Mouse (Mus musculus): ENCODE measurements around the gene Nrp2. TPM values are rescaled to one million over a fixed set of nuclear protein-coding genes. Genes with fewer than 3 reads are reported as not detected.

The Nrp2 gene
- polyA plus RNA-seq, 1 experiment from 2014 or later: 6.2 TPM

DNA sequence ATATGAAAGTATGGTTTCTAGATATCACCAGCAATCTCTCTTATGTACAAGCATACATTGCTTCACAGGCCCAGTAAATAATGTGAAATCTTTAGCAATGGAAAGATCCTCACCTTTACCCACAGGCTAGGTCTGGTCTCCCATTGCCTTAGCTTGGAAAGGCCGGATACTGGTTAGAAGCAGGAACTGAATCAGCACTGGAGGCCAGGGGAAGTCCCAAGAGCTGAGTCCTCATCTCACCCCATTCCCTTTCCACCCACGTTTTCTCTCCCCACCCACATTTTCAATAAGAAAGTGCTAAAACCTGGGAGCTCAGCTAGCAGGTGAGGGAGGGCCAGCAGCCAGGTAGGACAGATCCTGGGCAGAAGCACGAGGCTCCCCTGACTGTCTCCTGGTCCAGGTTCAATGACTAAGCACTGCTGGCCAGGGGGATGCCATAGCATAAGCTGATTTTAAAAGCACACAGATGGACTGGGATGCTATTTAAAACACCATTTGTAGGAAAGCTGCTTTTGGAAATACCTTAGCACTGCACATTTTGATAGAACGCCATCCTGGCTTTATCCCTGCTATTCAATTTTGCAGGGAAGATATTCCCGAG lies 47.4 kb downstream of the Nrp2 start:
- Histone ChIP-seq H3K9ac (ENCODE audit: low read depth, low read length) (no peak overlapping the region), H3K9me3 (ENCODE audit: control insufficient read depth, low read length) (no peaks in the 10 kb centered on the region), H3K4me3 (ENCODE audit: low read depth, low read length) (no peak overlapping the region), H3K27me3 (replicated peaks; ENCODE audit: control insufficient read depth, insufficient read depth, low read length) (no peaks in the 10 kb centered on the region), H3K36me3 (ENCODE audit: control insufficient read depth, insufficient read depth, low read length) (no peaks in the 10 kb centered on the region), H3K27ac (ENCODE audit: low read depth, low read length) (no peak overlapping the region), H3K4me1 (replicated peaks; ENCODE audit: control insufficient read depth, insufficient read depth, low read length) (no peaks in the 10 kb centered on the region), H3K4me2 (no peak overlapping the region)
- ATAC-seq (replicated peaks; ENCODE audit: low FRiP score): no peak
- WGBS: 72% methylated on average over 5 of the region's 5 CpGs
- DNase-seq (ENCODE audit: low spot score): no peak

DNA sequence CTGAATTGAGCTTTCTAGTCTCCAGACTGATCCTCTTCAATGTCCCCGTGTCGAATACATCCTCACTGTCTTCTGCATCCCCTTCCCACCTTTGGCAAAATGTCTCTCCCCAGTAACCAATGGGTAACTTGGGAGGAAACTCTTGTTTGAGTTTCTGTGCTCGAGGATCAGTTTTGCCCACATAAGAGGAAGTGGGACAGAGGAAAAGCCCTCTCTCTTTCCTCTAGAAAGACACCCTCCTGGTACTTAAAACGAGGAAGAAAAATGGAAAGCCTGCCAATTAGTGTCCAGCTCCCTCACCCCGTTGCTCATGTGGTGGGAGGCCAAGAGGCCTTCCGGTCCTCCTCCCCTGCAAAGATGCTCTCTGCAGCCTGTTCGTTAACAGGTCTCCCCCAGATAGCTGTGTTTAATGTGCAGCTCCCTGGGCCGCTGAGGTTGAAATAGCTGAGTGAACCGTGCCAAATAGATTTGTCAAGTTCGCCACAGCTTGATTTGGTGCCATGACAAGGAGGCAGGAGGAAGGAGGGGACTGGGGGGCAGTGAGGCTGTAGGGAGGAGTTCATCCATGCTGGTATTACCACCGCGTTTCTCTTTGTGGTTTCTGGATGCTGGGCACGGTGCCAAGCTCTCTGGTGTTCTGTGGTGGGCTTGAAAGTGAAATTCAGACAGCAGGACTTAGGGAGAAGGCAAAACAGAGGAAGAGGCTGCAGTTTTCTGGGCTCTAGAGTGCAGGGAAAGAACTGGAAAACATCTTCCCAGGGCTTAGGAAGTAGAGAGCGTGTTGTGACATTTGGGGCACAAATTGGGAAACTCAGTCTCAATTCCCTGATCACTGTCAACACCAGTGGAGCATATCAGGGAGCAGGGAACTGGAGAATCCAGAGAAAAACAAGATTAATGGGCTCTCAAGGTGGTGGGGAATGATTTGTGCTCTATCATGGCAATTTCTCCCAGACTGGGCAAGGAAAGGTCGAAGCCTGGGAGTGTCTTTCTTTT lies 48.2 kb downstream of the Nrp2 start:
- ATAC-seq (replicated peaks; ENCODE audit: low FRiP score) (no peak), DNase-seq (ENCODE audit: low spot score) (no peak)
- 57% methylated on average over 15 of the region's 15 CpGs for WGBS
- no peak overlapping the region for H3K4me2 ChIP-seq
- H3K27ac ChIP-seq (ENCODE audit: low read depth, low read length): no peak overlapping the region
- H3K4me3 ChIP-seq (ENCODE audit: low read depth, low read length): no peak overlapping the region
- H3K9me3 ChIP-seq (ENCODE audit: control insufficient read depth, low read length): no peaks in the 10 kb centered on the region
- no peaks in the 10 kb centered on the region for H3K4me1 ChIP-seq (replicated peaks; ENCODE audit: control insufficient read depth, insufficient read depth, low read length)
- H3K36me3 ChIP-seq (ENCODE audit: control insufficient read depth, insufficient read depth, low read length): no peaks in the 10 kb centered on the region
- no peaks in the 10 kb centered on the region for H3K27me3 ChIP-seq (replicated peaks; ENCODE audit: control insufficient read depth, insufficient read depth, low read length)
- no peak overlapping the region for H3K9ac ChIP-seq (ENCODE audit: low read depth, low read length)

DNA sequence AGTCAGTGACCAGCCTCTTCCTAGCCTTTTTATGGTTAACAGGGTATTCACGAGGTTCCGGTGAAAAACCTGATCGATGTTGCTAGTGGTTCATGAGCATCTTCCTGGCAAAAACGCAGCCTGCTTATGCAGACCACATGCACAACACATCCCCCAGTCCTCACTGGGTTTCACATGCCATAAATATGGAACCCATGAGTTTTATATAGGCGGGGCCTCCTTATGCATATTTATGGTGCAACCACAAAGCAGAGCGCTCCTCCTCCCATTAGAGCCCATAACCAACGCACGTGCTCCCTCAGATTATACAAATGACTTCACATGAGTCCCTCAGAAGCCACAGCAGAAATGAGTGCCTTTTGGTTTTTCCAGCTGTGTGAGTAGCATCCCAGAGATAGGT lies 49.0 kb downstream of the Nrp2 start:
- Histone ChIP-seq H3K27ac (ENCODE audit: low read depth, low read length) (no peak overlapping the region), H3K4me2 (no peak overlapping the region), H3K36me3 (ENCODE audit: control insufficient read depth, insufficient read depth, low read length) (no peaks in the 10 kb centered on the region), H3K9ac (ENCODE audit: low read depth, low read length) (no peak overlapping the region), H3K9me3 (ENCODE audit: control insufficient read depth, low read length) (no peaks in the 10 kb centered on the region), H3K4me3 (ENCODE audit: low read depth, low read length) (no peak overlapping the region), H3K4me1 (replicated peaks; ENCODE audit: control insufficient read depth, insufficient read depth, low read length) (no peaks in the 10 kb centered on the region), H3K27me3 (replicated peaks; ENCODE audit: control insufficient read depth, insufficient read depth, low read length) (no peaks in the 10 kb centered on the region)
- DNase-seq (ENCODE audit: low spot score): no peak
- ATAC-seq (replicated peaks; ENCODE audit: low FRiP score): no peak
- WGBS: 86% methylated on average over 8 of the region's 8 CpGs

DNA sequence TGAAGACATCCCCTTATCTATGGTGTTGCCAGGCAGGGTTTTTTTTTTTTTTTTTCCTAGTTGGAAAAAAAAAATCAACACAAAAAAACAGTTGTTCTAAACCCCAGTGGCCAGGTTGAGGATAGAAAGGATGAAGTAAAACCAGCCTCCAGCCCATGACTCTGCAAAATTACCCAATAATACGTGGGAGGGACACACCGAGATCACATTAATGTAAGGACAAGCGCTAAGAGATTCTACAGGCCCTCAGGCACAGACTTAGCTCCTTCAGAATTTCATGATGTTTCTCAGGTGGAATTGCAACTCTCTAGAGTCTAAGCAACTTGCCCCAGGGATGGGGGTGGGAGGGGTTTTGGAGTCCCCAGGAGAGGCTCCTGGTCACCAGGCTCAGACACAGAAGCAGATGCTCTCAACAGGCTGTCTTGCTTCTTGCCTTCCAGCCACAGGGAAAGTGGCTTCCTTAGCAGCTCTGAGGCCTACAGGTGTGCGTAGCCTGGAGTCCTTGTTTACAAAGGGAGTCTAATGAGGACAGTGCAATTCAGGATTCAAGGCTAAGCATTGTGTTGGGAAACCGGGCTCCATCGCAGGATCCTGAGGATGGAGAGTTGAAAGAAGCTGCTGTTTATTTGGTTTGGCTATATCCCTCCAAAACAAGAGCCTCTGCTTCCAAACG lies 49.7 kb downstream of the Nrp2 start:
- no peaks in the 10 kb centered on the region for H3K36me3 ChIP-seq (ENCODE audit: control insufficient read depth, insufficient read depth, low read length)
- DNase-seq (ENCODE audit: low spot score): no peak
- WGBS: 80% methylated on average over 7 of the region's 7 CpGs
- no peaks in the 10 kb centered on the region for H3K4me1 ChIP-seq (replicated peaks; ENCODE audit: control insufficient read depth, insufficient read depth, low read length)
- H3K27ac ChIP-seq (ENCODE audit: low read depth, low read length): no peak overlapping the region
- no peaks in the 10 kb centered on the region for H3K9me3 ChIP-seq (ENCODE audit: control insufficient read depth, low read length)
- H3K4me3 ChIP-seq (ENCODE audit: low read depth, low read length): no peak overlapping the region
- ATAC-seq (replicated peaks; ENCODE audit: low FRiP score): no peak
- H3K9ac ChIP-seq (ENCODE audit: low read depth, low read length): no peak overlapping the region
- H3K4me2 ChIP-seq: no peak overlapping the region
- H3K27me3 ChIP-seq (replicated peaks; ENCODE audit: control insufficient read depth, insufficient read depth, low read length): no peaks in the 10 kb centered on the region

DNA sequence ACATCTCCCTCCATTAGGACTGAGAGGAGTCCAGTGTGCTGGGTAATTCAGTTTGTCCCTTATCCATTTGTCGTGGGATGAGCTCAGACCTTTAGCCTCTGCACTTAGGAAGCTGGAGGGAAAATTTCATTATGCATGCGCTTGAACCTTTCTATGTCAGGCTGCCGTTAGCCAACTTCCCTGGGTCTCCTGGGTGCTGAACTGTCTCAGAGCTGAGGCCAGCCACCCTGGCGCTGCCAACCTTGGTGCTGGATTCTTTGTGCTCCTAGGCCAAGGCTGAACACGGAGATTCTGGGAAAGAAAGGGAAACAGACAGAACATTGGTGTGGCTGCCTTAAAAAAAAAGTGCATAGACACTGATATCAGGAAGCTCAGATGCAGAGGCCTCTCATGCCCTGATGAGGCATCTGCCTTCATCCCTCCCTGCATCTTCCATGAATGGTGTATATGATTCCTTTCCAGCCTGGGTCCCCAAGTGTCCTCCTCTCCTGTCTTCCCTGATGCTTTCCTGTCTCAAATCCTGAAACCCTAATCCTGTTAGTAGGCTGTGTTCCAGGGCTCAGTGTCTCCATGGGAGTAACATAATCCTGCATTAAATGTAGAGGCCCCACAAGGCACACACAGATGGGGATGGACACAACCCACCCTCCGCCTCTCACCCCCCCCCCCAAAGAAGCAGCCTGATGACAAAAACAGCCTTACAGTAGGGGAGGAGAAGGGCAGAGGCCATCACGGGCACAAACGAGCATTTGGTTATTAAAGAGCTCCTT lies 51.2 kb downstream of the Nrp2 start:
- Histone ChIP-seq H3K36me3 (ENCODE audit: control insufficient read depth, insufficient read depth, low read length) (no peaks in the 10 kb centered on the region), H3K4me2 (no peak overlapping the region), H3K27me3 (replicated peaks; ENCODE audit: control insufficient read depth, insufficient read depth, low read length) (no peaks in the 10 kb centered on the region), H3K4me3 (ENCODE audit: low read depth, low read length) (no peak overlapping the region), H3K27ac (ENCODE audit: low read depth, low read length) (no peak overlapping the region), H3K9me3 (ENCODE audit: control insufficient read depth, low read length) (no peaks in the 10 kb centered on the region), H3K4me1 (replicated peaks; ENCODE audit: control insufficient read depth, insufficient read depth, low read length) (no peaks in the 10 kb centered on the region), H3K9ac (ENCODE audit: low read depth, low read length) (no peak overlapping the region)
- no peak for DNase-seq (ENCODE audit: low spot score)
- WGBS: 75% methylated on average over 8 of the region's 8 CpGs
- ATAC-seq (replicated peaks; ENCODE audit: low FRiP score): no peak

DNA sequence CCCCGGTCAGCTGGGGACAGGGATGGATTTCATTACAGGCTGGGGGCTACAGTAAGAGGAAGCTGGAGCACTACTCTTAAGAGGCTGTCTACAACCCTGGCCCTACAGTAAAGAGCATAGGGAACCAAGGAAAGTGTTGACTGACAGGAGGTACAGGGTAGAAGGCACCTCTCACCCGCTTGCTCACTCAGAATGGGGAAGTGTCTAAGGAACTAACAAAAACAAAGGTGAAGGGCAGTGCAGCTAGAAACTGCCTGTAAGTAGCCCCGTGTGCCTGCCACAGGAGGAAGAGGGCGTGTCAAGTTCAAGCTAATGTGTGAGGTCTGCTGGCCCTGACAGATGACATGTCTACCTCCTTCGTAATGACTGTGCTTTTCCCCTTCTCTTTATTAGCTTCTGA lies 57.0 kb downstream of the Nrp2 start:
- Histone ChIP-seq H3K27me3 (replicated peaks; ENCODE audit: control insufficient read depth, insufficient read depth, low read length) (no peaks in the 10 kb centered on the region), H3K9ac (ENCODE audit: low read depth, low read length) (no peak overlapping the region), H3K4me2 (no peak overlapping the region), H3K27ac (ENCODE audit: low read depth, low read length) (no peak overlapping the region), H3K4me3 (ENCODE audit: low read depth, low read length) (no peak overlapping the region), H3K9me3 (ENCODE audit: control insufficient read depth, low read length) (no peaks in the 10 kb centered on the region), H3K36me3 (ENCODE audit: control insufficient read depth, insufficient read depth, low read length) (no peaks in the 10 kb centered on the region), H3K4me1 (replicated peaks; ENCODE audit: control insufficient read depth, insufficient read depth, low read length) (no peaks in the 10 kb centered on the region)
- no peak for DNase-seq (ENCODE audit: low spot score)
- 34% methylated on average over 5 of the region's 5 CpGs for WGBS
- no peak for ATAC-seq (replicated peaks; ENCODE audit: low FRiP score)

DNA sequence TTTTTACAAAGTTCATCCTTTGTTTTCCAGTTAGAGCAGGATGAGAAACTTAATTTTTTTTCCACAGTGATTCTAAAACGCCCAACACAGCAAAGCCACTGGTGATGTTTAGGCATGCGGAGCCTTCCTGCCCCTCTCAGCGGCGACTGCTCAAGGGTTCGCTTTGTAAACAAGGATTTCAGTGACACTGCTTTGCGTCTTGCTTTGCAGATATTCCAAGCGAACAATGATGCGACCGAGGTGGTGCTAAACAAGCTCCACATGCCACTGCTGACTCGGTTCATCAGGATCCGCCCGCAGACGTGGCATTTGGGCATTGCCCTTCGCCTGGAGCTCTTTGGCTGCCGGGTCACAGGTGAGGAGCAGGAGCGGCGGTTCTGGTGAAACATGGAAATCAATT lies 57.5 kb downstream of the Nrp2 start:
- Histone ChIP-seq H3K27ac (ENCODE audit: low read depth, low read length) (no peak overlapping the region), H3K4me1 (replicated peaks; ENCODE audit: control insufficient read depth, insufficient read depth, low read length) (no peaks in the 10 kb centered on the region), H3K4me3 (ENCODE audit: low read depth, low read length) (no peak overlapping the region), H3K9ac (ENCODE audit: low read depth, low read length) (no peak overlapping the region), H3K36me3 (ENCODE audit: control insufficient read depth, insufficient read depth, low read length) (no peaks in the 10 kb centered on the region), H3K27me3 (replicated peaks; ENCODE audit: control insufficient read depth, insufficient read depth, low read length) (no peaks in the 10 kb centered on the region), H3K9me3 (ENCODE audit: control insufficient read depth, low read length) (no peaks in the 10 kb centered on the region), H3K4me2 (no peak overlapping the region)
- 81% methylated on average over 17 of the region's 17 CpGs for WGBS
- DNase-seq (ENCODE audit: low spot score) (no peak), ATAC-seq (replicated peaks; ENCODE audit: low FRiP score) (no peak)

DNA sequence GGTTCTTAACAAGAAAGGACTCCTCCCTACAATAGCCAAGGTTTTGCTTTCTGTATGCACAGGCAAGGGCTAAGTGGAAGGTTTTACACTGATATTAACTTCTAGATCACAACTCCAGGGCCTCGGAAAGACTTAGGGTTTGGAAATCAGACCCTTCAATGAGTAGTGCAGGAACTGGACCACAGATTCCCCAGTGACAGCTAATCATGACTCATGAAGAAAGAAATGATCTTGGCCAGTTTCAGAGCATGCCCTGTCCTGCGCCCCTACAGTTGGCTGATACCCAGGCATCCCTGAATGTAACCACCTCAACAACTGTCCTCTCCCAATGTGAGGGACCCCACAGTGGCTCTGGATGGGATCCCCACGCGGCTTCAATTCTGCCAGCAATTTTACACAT lies 60.7 kb downstream of the Nrp2 start:
- H3K4me2 ChIP-seq: no peak overlapping the region
- H3K4me3 ChIP-seq (ENCODE audit: low read depth, low read length): no peak overlapping the region
- H3K9me3 ChIP-seq (ENCODE audit: control insufficient read depth, low read length): no peaks in the 10 kb centered on the region
- no peak overlapping the region for H3K9ac ChIP-seq (ENCODE audit: low read depth, low read length)
- H3K36me3 ChIP-seq (ENCODE audit: control insufficient read depth, insufficient read depth, low read length): no peaks in the 10 kb centered on the region
- no peaks in the 10 kb centered on the region for H3K27me3 ChIP-seq (replicated peaks; ENCODE audit: control insufficient read depth, insufficient read depth, low read length)
- H3K27ac ChIP-seq (ENCODE audit: low read depth, low read length): no peak overlapping the region
- ATAC-seq (replicated peaks; ENCODE audit: low FRiP score) (no peak), DNase-seq (ENCODE audit: low spot score) (no peak)
- 85% methylated on average over 4 of the region's 4 CpGs for WGBS
- H3K4me1 ChIP-seq (replicated peaks; ENCODE audit: control insufficient read depth, insufficient read depth, low read length): no peaks in the 10 kb centered on the region

Data from liver, embryonic 11.5 days (tissue).